8 mouse cellular contexts compared by ENCODE assay signal in the genomic region with DNA sequence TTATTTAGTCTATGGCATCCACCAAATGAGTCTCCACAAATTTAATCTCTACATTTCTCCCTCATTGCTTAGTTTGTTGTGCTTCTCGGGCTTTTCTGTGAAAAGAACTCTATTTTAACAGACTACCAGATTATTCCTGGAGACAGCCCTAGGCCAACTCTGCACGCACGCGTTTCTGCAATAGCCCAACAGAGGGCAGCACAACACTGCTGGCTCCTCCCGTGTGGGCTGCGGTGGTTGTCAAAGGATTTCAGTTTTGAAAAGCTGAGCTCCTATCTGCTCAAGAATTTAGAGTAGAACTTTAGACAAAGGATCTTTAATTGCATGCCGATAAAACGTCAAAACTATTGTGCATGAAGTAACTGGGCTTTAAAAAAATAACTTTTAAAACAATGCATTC. TPM values are rescaled to one million over a fixed set of nuclear protein-coding genes. Genes with fewer than 3 reads are reported as not detected.
A peak's percentile ranks its signal among the peaks of the same experiment; 100 is the strongest.
DNase-seq lines count a peak whose midpoint lies in the region; ATAC-seq and TF ChIP-seq lines count a peak whose summit lies in the region.

No protein-coding gene starts in this region.

- no peak overlapping the region for H3K4me3 ChIP-seq in hindbrain, postnatal 0 days (ENCODE audit: low read length)

- H3K27ac ChIP-seq in hindbrain, postnatal 0 days: no peak overlapping the region

- DNase-seq in Muller cell, postnatal 12 days (ENCODE audit: inconsistent ontology term): peak; percentile 63
- DNase-seq in cerebellum, adult 18-20 months: peak; percentile 77 to 85
- DNase-seq in forelimb bud, embryonic 11.5 days (ENCODE audit: low read depth, low spot score): peak; percentile 77
- peak; percentile 88 for DNase-seq in hindbrain, postnatal 0 days (ENCODE audit: low spot score)
- DNase-seq in left cerebral cortex, adult 18-20 months (ENCODE audit: low spot score in 2 of 2): peak; percentile 89 to 90
- DNase-seq in right cerebral cortex, postnatal 14 days: peak; percentile 86
- peak; percentile 51 for DNase-seq in yolk sac, embryonic 10.5 days (ENCODE audit: low spot score)

- H3K27me3 ChIP-seq in hindbrain, postnatal 0 days (ENCODE audit: insufficient read depth, low read length): no peaks in the 10 kb centered on the region

- no peaks in the 10 kb centered on the region for H3K4me1 ChIP-seq in hindbrain, postnatal 0 days (ENCODE audit: insufficient read depth, low read length)

- peak; percentile 93 for ATAC-seq in hindbrain, postnatal 0 days
- ATAC-seq in megakaryocyte-erythroid progenitor cell, adult 5-6 weeks (replicated peaks; ENCODE audit: low FRiP score, low TSS enrichment, poor library complexity, severe bottlenecking): peak; percentile 93

- WGBS in hindbrain, postnatal 0 days: 2% methylated on average over 8 of the region's 8 CpGs

- H3K9ac ChIP-seq in hindbrain, postnatal 0 days (replicated peaks; ENCODE audit: low read length): no peak overlapping the region

- H3K36me3 ChIP-seq in hindbrain, postnatal 0 days (ENCODE audit: insufficient read depth, low read length): no peaks in the 10 kb centered on the region

- H3K4me2 ChIP-seq in hindbrain, postnatal 0 days (ENCODE audit: low read depth, low read length): 0 out of 2 replicates have a peak overlapping the region, but pooled peaks have one; percentile 8

- no peaks in the 10 kb centered on the region for H3K9me3 ChIP-seq in hindbrain, postnatal 0 days (ENCODE audit: low read length)

- TF ChIP-seq CTCF in hindbrain, postnatal 0 days (IDR thresholded peaks at IDR 0.05; ENCODE audit: low read depth): peak; percentile 95

RNA-seq across cellular contexts. Expression of gene Ifrd1, which starts 8.9 kb away (rescaled TPM):
- total RNA-seq in hindbrain, postnatal 0 days (2014; rRNA removed): 36.0 and 37.8 TPM in 2 replicates
- polyA plus RNA-seq in hindbrain, postnatal 0 days (2015; fragmentation: Nextera tagmentation; extraction: Ambion mirVana): 118 and 128 TPM in 2 replicates
- total RNA-seq in left cerebral cortex, adult 18-20 months (2021): 100 to 1,000 TPM; 105 to 108 TPM
- total RNA-seq in megakaryocyte-erythroid progenitor cell, adult 5-6 weeks (2014; fragmentation: Nextera tagmentation): 76.2 and 99.2 TPM in 2 replicates
- total RNA-seq in megakaryocyte-erythroid progenitor cell, adult 5-6 weeks (2017): 119 and 171 TPM in 2 replicates

RNA-seq across cellular contexts. Expression of gene Lsmem1, which starts 57.9 kb away (rescaled TPM):
- total RNA-seq in hindbrain, postnatal 0 days (2014; rRNA removed): not detected in 2 replicates
- polyA plus RNA-seq in hindbrain, postnatal 0 days (2015; fragmentation: Nextera tagmentation; extraction: Ambion mirVana): 0.09 and 0.24 TPM in 2 replicates
- total RNA-seq in left cerebral cortex, adult 18-20 months (2021): 1 to 10 TPM; 1.8 to 2.6 TPM
- not detected in 2 replicates for total RNA-seq in megakaryocyte-erythroid progenitor cell, adult 5-6 weeks (2014; fragmentation: Nextera tagmentation)
- 1.4 TPM in 1 of 2 replicates, not detected in the other for total RNA-seq in megakaryocyte-erythroid progenitor cell, adult 5-6 weeks (2017)
